Mouse (Mus musculus): ENCODE measurements around the gene Gp9.

- TF ChIP-seq POLR2A (IDR thresholded peaks at IDR 0.05; ENCODE audit: insufficient read length, low read depth) = no peak
- TF ChIP-seq MAX (IDR thresholded peaks at IDR 0.05; ENCODE audit: low read depth) = no peak
- no peak for TF ChIP-seq TCF3 (IDR thresholded peaks at IDR 0.05; ENCODE audit: insufficient read length, low read depth)
- no peak for TF ChIP-seq USF1 (IDR thresholded peaks at IDR 0.05; ENCODE audit: low read depth)
- TF ChIP-seq CEBPB (IDR thresholded peaks at IDR 0.05; ENCODE audit: insufficient read depth, poor library complexity, severe bottlenecking) = no peak
Observed at GRCm38 (mm10) chr6:87787108-87787890, 9.4 kb downstream of the Gp9 start.

Measured in myocyte (in vitro differentiated cells).